Mouse (Mus musculus): ENCODE data around the gene Hlcs. TPM values are rescaled to one million over a fixed set of nuclear protein-coding genes. Genes with fewer than 3 reads are reported as not detected.

The Hlcs gene
- 3.8 TPM for polyA plus RNA-seq (2015; fragmentation: Illumina TruSeq; extraction: RNeasy Lipid Tissue Mini Kit (QIAGEN cat#74804); ENCODE audit: insufficient read depth, low read depth, low replicate concordance)

DNA sequence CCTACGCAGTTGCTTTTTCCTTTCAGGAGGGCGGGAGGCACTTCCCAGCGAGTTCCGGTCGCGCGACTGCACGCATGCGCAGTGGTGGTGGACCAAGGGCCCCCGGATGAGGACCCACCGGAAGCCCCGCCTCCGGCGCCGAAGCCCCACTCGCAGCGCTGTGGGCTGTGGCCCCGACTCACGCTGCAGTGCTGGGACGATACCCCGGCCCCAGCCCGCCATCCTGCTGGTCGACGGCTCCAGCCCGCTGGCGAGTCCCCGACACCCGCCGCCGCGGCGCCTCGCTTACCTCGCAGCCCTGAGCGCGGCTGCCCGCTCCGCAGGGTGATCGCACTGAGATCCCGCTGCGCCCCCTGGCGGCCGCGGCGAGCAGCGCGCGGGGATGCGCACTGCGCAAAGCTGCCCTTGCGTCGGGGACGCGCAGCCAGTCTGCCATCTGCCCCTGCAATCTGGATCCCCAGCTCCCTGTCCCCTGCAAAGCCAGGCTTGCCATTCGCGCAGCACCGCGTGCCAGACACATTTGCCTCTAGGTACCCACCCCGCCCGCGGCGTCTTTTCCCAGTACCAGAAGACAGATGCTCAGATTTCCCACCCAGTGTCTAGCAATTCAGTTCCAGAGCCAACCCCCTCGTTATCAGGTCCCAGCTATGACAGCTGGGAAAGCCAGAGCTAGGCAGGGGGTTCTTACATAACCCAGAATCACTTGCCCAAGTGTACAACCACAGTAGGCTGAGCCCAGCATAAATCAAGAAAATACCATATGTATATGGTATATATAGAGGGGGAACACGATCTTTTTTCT is at the start of gene Hlcs:
Gene Hlcs, minus strand, starts transcription at position 343 of the 802 bp plus-strand sequence.

DNA sequence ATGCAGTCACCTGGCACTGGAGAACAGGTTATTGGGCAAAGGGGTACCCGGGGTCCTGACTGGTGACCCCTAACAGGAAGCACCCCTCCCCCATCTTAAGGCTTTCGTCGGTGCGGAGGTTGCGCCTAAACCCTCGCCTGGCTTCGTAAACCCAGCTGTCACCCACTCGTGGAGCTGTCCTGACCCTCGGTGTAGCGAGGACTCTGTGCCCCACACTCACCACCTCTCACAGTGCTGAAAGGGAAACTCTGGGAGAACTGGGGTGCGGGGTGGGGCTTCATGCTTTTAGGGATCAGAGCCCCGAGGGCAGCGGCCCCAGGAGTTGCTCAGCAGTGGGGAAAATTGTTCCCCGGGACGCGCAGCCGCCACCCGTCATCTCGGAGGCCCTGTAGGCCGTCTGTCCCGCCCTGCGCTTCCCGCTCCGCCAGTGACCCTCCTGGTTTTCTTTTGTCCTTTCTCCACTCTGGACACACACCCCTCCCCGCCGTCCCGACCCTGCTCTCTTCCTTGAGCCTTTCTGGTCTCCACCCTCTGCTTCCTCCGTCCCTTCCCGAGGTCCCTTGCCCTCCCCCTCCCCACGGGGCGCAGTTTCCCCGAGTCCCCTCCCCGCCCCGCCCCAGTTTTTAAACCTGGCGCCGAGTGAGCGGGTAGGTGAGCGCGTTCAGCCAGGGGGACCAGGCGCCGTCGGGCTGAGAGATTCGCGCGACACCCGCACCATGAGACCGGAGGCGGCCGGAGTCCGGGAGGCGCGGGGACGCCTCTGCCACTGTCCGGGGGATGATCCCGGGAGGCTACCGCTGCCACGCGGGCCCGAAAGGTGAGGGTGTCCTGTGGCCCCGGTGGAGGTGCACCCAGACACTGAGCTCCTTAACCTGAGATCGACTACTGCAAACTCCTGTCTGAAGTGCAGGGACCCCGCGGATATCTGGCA is 14.7 kb upstream of the Hlcs start, which contains the start of gene Ripply3:
Gene Ripply3, plus strand, starts transcription at position 640 of the 931 bp plus-strand sequence.

DNA sequence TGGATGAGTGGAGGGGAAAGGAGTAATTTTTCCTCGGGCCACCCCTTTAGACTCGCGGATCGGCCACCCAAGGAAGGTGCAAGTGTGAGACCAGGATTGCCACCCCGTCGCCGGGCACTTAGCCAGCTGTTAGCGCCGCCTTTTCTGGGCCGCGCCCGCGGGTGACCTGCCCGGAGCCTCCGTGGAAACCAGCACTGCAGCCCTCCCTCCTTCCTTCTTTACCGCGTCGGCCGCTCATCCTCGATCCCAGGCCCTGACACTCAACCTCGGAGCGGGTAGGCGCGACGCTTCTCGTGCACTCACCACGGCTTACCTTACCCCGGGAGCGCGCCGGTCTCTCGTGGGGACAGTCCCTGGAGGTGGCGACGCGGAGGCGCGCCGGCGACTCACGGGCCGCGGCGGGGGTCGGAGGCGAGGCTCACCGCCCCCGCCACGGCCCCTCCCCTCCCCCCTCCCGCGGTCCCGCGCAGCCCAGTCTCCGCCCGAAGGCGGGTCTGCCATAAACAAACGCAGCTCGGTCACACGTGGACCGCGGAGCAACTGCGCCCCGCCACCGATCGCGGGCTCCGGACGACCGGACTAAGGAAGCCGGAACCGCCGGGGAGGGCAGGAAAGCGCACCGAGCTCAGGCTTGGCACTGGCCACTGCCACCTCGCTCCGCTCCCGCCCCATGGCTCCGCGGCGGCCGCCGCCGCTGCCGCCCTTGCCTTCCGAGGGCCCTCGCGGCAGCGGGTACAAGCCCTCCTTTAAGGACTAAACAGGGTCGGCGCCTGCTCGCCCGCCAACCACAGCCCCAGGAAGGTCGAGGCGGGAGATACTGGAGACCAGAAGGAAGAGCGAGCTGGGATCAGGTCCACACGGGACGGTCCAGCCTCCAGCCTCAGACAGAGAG is 228.4 kb downstream of the Hlcs start, which contains the start of gene Sim2:
Gene Sim2, plus strand, starts transcription at position 221 of the 892 bp plus-strand sequence.

Other genes with a start within 250 kb of the Hlcs start
- gene Sim2, start 228.6 kb downstream of the Hlcs start, polyA plus RNA-seq (2015; fragmentation: Illumina TruSeq; extraction: RNeasy Lipid Tissue Mini Kit (QIAGEN cat#74804); ENCODE audit: insufficient read depth, low read depth, low replicate concordance): not detected
- 4.2 TPM for gene Ripply3, start 14.8 kb upstream of the Hlcs start, polyA plus RNA-seq (2015; fragmentation: Illumina TruSeq; extraction: RNeasy Lipid Tissue Mini Kit (QIAGEN cat#74804); ENCODE audit: insufficient read depth, low read depth, low replicate concordance)
- 10.4 TPM for gene Ttc3, start 57.0 kb upstream of the Hlcs start, polyA plus RNA-seq (2015; fragmentation: Illumina TruSeq; extraction: RNeasy Lipid Tissue Mini Kit (QIAGEN cat#74804); ENCODE audit: insufficient read depth, low read depth, low replicate concordance)
- 18.3 TPM for gene Pigp, start 58.3 kb upstream of the Hlcs start, polyA plus RNA-seq (2015; fragmentation: Illumina TruSeq; extraction: RNeasy Lipid Tissue Mini Kit (QIAGEN cat#74804); ENCODE audit: insufficient read depth, low read depth, low replicate concordance)
- gene Vps26c, start 213.3 kb upstream of the Hlcs start, polyA plus RNA-seq (2015; fragmentation: Illumina TruSeq; extraction: RNeasy Lipid Tissue Mini Kit (QIAGEN cat#74804); ENCODE audit: insufficient read depth, low read depth, low replicate concordance): 5.4 TPM

Data from pancreas, adult 10 weeks (tissue).